Mouse (Mus musculus) hindbrain, embryonic 16.5 days (tissue): ENCODE measurements around the gene Clstn2. TPM values are rescaled to one million over a fixed set of nuclear protein-coding genes. Genes with fewer than 3 reads are reported as not detected.

Experiments
- ATAC-seq: fragments of 200-750 bp; cut with Nextera tagmentation; 2 replicates; pipeline ENCODE4 v1.8.0; 2017; ENCODE audit warnings: moderate TSS enrichment, moderate library complexity
- H3K27ac ChIP-seq: fragments of 300-500 bp; sonication (generic); 2 replicates; pipeline ENCODE4 v1.5.1; 2014; ENCODE audit warnings: low read depth, mild to moderate bottlenecking, control low read depth, low read length, moderate library complexity
- H3K27me3 ChIP-seq: fragments of 300-500 bp; sonication (generic); replicated peaks from 2 replicates; pipeline ENCODE4 v1.6.1; 2014; ENCODE audit warnings: low read length; ENCODE audit not compliant: control insufficient read depth, insufficient read depth
- H3K36me3 ChIP-seq: fragments of 300-500 bp; sonication (generic); 2 replicates; pipeline ENCODE4 v1.6.1; 2014; ENCODE audit warnings: mild to moderate bottlenecking, low read length, moderate library complexity, mixed read lengths; ENCODE audit not compliant: control insufficient read depth, insufficient read depth
- H3K4me1 ChIP-seq: fragments of 300-500 bp; sonication (generic); 2 replicates; pipeline ENCODE4 v1.6.1; 2014; ENCODE audit warnings: low read depth, low read length; ENCODE audit not compliant: control insufficient read depth, insufficient read depth
- H3K4me2 ChIP-seq: fragments of 300-500 bp; sonication (generic); 2 replicates; pipeline ENCODE4 v1.6.1; 2014; ENCODE audit warnings: mild to moderate bottlenecking, low read length, control low read depth, moderate library complexity
- H3K4me3 ChIP-seq: fragments of 300-500 bp; sonication (generic); 2 replicates; pipeline ENCODE4 v1.5.1; 2014; ENCODE audit warnings: mild to moderate bottlenecking, low read length, control low read depth, moderate library complexity
- H3K9ac ChIP-seq: fragments of 300-500 bp; sonication (generic); 2 replicates; pipeline ENCODE4 v1.6.1; 2014; ENCODE audit warnings: low read depth, mild to moderate bottlenecking, control low read depth, low read length, moderate library complexity
- H3K9me3 ChIP-seq: fragments of 300-500 bp; sonication (generic); 2 replicates; pipeline ENCODE4 v1.6.1; 2014; ENCODE audit warnings: mild to moderate bottlenecking, low read length, moderate library complexity; ENCODE audit not compliant: control insufficient read depth
- WGBS: fragments of 180-500 bp; shearing (Covaris S2); extraction: QIAGEN DNeasy Blood & Tissue Kit; methylation state at CpG from one replicate; pipeline ENCODE4 v1.1.7; 2014; 5-methylcytosine and 5-hydroxymethylcytosine counted together
- polyA plus RNA-seq: library from polyadenylated mRNA; unstranded; fragments of >200 nt; fragmentation: Nextera tagmentation; extraction: Ambion mirVana; gene quantifications from 2 replicates; pipeline ENCODE4 v1.2.1, GENCODE M21; 2015

Clstn2 gene
- polyA plus RNA-seq, 1 experiment from 2014 or later, result 13.1 TPM

DNA sequence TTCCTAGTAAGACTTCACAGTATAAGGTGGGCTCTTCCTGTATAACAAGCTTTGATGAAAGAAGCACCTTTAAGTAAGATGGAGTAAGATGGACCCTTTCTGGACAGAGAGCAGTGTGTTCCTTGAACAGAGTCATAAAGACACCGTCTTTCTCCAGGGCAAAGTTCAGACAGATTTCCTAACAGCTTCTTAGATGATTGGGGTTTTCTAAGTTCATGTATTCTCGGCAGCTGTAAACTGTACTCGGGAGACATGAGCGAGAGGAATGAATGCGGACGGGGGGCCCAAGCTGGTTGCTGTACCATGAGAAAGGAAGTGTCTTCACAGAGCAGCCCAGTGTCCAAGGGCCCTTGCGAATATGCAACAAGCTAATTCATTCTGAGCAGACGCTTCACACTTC lies 75.5 kb downstream of the Clstn2 start:
- Histone ChIP-seq H3K9me3 (no peaks in the 10 kb centered on the region), H3K27ac (no peak overlapping the region), H3K4me3 (no peak overlapping the region), H3K27me3 (no peaks in the 10 kb centered on the region), H3K4me2 (no peak overlapping the region), H3K36me3 (no peaks in the 10 kb centered on the region), H3K4me1 (no peaks in the 10 kb centered on the region), H3K9ac (no peak overlapping the region)
- ATAC-seq, result no peak
- 86% methylated on average over 8 of the region's 8 CpGs for WGBS

- Histone ChIP-seq H3K27ac (no peak overlapping the region), H3K36me3 (no peaks in the 10 kb centered on the region), H3K27me3 (no peaks in the 10 kb centered on the region), H3K9me3 (no peaks in the 10 kb centered on the region), H3K4me3 (no peak overlapping the region), H3K4me2 (no peak overlapping the region), H3K9ac (no peak overlapping the region), H3K4me1 (no peaks in the 10 kb centered on the region)
- peak; percentile 67 for ATAC-seq
- WGBS, result 47% methylated on average over 4 of the region's 4 CpGs
Measured at GRCm38 (mm10) chr9:97956407-97957106, 76.4 kb downstream of the Clstn2 start.

DNA sequence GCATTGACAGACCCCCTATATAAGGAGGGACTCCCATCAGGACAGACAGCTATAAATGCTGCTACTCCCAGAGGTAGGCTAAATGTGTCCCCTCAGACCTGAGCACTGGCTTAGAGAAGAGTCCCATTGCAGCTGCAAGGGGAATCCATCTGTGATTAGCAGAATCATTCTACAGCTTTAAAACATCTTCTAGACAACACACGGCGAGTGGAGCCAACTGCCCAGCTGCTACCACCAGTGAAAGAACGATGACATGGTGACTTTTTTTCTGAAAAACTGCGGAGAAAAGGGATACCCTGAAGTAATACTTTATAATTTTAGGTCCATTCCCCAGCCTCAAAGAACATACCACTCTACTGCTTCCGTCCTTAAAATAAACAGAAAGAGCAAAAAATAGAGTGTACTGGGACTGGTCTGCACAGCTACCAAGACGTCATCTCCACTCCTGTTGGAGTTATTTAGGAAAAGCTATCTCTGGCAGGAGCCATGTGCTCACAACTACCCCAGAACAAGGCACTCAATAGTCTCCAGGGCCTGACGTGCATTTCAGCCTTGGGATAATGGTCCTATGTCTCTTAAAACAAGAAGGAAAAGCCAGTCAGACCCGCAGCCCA lies 79.1 kb downstream of the Clstn2 start:
- Histone ChIP-seq H3K27ac (no peak overlapping the region), H3K4me2 (no peak overlapping the region), H3K36me3 (no peaks in the 10 kb centered on the region), H3K9ac (no peak overlapping the region), H3K9me3 (no peaks in the 10 kb centered on the region), H3K4me1 (peaks cover 2% of the 10 kb centered on the region; the same call in 1 of the 2 replicates), H3K27me3 (no peaks in the 10 kb centered on the region), H3K4me3 (no peak overlapping the region)
- 80% methylated on average over 8 of the region's 8 CpGs for WGBS
- ATAC-seq, result no peak

GRCm38 (mm10) chr9:97950378-97951006 lies 82.5 kb downstream of the Clstn2 start:
- no peaks in the 10 kb centered on the region for H3K9me3 ChIP-seq
- H3K27me3 ChIP-seq, result no peaks in the 10 kb centered on the region
- H3K9ac ChIP-seq, result no peak overlapping the region
- WGBS, result 63% methylated on average over 6 of the region's 6 CpGs
- no peak for ATAC-seq
- H3K36me3 ChIP-seq, result no peaks in the 10 kb centered on the region
- H3K4me2 ChIP-seq, result no peak overlapping the region
- H3K4me3 ChIP-seq, result no peak overlapping the region
- H3K27ac ChIP-seq, result no peak overlapping the region
- peaks cover 2% of the 10 kb centered on the region; the same call in 1 of the 2 replicates for H3K4me1 ChIP-seq

DNA sequence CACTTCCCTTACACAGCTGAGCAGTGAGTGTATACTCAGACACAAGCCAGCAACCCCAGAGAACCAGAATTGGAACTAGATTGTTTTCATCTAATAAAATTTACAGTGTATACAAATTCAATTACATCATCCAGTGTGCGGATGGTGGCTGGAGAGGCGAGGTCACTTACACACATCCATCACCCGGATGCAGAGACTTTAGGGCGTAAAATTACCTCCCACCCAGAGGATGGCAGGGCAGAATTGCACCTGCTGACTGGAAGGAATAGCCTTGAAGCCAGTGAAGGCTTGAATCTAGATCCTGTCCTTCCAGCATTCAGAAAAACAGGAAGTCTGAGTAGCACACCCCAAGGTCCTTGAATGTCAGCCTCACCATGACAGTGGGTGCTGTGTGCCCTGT lies 113.7 kb downstream of the Clstn2 start:
- Histone ChIP-seq H3K9ac (no peak overlapping the region), H3K4me3 (no peak overlapping the region), H3K27me3 (no peaks in the 10 kb centered on the region), H3K4me1 (no peaks in the 10 kb centered on the region), H3K9me3 (no peaks in the 10 kb centered on the region), H3K27ac (no peak overlapping the region), H3K4me2 (no peak overlapping the region), H3K36me3 (no peaks in the 10 kb centered on the region)
- WGBS, result 71% methylated on average over 4 of the region's 4 CpGs
- ATAC-seq, result no peak

DNA sequence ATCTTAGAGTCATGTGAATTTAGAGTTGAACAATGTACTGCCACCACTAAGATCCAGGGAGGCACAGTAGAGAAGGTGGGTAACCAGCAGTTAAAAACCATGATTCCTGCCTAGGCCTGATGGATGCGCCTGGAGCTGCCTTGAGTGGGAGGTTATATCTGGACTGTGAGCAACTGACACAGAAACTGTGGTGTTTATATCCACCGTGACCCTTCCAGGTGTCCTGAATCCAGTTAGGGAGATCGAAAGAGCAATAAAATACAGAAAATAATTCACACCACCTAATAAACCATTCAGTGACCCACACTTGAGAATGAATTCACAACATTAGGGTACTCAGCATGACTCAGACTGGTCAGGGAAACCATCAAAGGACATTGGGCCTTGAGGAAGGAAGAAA lies 141.6 kb downstream of the Clstn2 start:
- H3K4me2 ChIP-seq, result no peak overlapping the region
- WGBS, result 84% methylated on average over 3 of the region's 3 CpGs
- no peak overlapping the region for H3K4me3 ChIP-seq
- no peaks in the 10 kb centered on the region for H3K4me1 ChIP-seq
- no peaks in the 10 kb centered on the region for H3K9me3 ChIP-seq
- H3K9ac ChIP-seq, result no peak overlapping the region
- H3K27ac ChIP-seq, result no peak overlapping the region
- no peak for ATAC-seq
- H3K36me3 ChIP-seq, result no peaks in the 10 kb centered on the region
- no peaks in the 10 kb centered on the region for H3K27me3 ChIP-seq

DNA sequence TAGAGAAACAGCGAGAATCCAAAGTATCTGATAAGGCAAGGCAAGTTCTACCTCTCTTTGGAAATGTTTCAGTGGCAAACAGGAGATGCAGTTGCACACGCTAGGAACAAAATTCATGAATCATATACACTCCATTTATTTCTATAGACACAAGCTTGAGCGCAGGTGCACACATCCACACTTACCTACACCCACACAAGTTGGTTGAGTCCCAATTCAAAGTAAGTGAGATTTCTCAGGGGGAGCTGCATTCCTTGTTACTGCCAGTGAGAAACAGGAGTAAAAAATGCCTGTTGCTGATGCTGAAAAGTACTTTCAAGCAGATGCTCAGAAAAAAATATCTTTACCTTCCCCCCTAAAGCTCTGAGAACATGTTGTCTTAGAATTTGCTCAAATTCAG lies 149.6 kb downstream of the Clstn2 start:
- no peak overlapping the region for H3K27ac ChIP-seq
- H3K9ac ChIP-seq, result no peak overlapping the region
- H3K4me2 ChIP-seq, result no peak overlapping the region
- ATAC-seq, result no peak
- H3K9me3 ChIP-seq, result no peaks in the 10 kb centered on the region
- WGBS, result 85% methylated on average over 3 of the region's 3 CpGs
- H3K4me1 ChIP-seq, result no peaks in the 10 kb centered on the region
- H3K4me3 ChIP-seq, result no peak overlapping the region
- H3K27me3 ChIP-seq, result no peaks in the 10 kb centered on the region
- no peaks in the 10 kb centered on the region for H3K36me3 ChIP-seq

DNA sequence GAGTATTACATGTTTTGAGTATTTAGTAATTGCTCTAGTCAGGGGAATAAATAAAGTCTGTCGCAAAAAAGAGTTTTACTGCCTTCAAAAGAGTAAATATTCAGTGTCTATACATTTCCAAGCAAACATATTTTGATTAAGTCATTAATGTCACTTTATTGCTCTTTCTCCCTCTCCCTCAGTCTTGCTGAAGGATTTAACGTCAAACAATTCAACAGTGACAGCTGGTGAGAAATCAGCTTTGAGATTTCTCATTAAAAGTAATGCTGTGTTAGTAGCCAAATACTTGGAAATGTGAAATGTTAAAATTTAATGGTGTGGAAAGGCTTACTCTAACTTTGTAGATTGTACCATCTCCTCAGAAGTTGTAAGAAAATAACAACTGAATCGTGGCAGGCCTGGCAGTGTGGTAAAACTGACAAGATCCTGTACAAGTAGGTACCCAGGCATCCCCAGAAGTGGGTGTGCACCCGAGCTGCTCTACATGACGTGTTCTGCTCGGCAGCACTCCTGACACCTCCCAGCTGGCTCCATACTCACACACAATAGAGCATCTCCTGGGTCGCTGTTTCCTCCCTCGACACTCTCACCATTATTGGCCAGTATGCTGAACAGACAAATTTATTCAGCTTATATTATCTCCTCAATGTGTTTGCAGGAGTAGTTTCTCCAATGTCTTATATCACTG lies 165.8 kb downstream of the Clstn2 start:
- 40% methylated on average over 8 of the region's 8 CpGs for WGBS
- ATAC-seq, result no peak

DNA sequence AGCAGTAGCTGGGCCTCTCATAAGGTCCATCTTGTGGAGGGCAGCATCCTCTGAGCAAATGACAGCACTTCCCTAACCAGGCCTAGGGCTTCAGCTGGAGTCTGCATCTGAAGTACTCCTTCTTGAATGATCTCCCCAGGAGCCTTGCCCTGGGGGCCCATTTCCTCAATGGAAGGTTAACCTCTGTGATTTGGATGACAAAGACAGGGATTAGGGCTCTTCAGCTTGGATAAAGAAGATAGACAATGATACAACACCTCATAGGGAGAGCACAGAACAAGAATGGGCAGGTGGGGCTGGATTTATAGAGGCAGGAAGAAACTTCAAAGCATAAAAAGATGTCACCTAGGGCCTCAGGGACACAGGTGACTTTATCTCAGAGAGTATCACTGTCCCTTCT lies 180.1 kb downstream of the Clstn2 start:
- H3K36me3 ChIP-seq, result no peaks in the 10 kb centered on the region
- no peaks in the 10 kb centered on the region for H3K9me3 ChIP-seq
- H3K4me1 ChIP-seq, result no peaks in the 10 kb centered on the region; the same call in 1 of the 2 replicates
- H3K27ac ChIP-seq, result no peak overlapping the region
- H3K4me2 ChIP-seq, result no peak overlapping the region
- no peak for ATAC-seq
- no peak overlapping the region for H3K4me3 ChIP-seq
- H3K9ac ChIP-seq, result no peak overlapping the region
- H3K27me3 ChIP-seq, result no peaks in the 10 kb centered on the region

More for the DNA sequence above, 165.8 kb downstream of the Clstn2 start:
- H3K36me3 ChIP-seq, result no peaks in the 10 kb centered on the region
- H3K9ac ChIP-seq, result no peak overlapping the region
- H3K4me3 ChIP-seq, result no peak overlapping the region
- no peaks in the 10 kb centered on the region for H3K27me3 ChIP-seq
- no peaks in the 10 kb centered on the region for H3K9me3 ChIP-seq
- H3K27ac ChIP-seq, result no peak overlapping the region
- H3K4me2 ChIP-seq, result no peak overlapping the region
- H3K4me1 ChIP-seq, result no peaks in the 10 kb centered on the region
